Mouse (Mus musculus): Measurements from ENCODE around the gene Pbx4. TPM values are rescaled to one million over a fixed set of nuclear protein-coding genes. Genes with fewer than 3 reads are reported as not detected.

Gene Pbx4
- total and polyA plus RNA-seq, 3 experiments, result 1.0 to 5.9 (median 2.4) TPM

DNA sequence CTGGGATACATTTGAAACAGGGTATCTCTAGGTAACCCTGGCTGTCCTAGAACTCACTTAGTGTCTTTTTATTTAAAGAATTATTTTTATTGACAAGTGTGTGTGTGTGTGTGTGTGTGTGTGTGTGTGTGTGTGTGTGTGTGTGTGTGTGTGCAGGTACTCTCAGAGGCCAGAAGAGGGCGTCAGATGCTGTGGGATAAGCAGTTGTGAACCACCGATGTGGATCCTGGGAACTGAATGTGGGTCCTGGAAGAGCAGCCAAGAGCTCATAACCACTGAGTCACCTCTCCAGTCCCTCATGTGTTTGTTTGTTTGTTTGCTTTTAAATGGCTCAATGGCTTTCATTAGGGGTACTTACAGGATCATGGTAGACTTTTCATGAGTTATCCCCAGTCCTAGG lies 17.4 kb upstream of the Pbx4 start:
- Histone ChIP-seq H3K27me3 (replicated peaks) (no peaks in the 10 kb centered on the region), H3K4me1 (ENCODE audit: control insufficient read depth in 1 of 2, insufficient read depth in 2 of 2) (peaks cover 0 to 9% of the 10 kb centered on the region in 2 experiments; a peak in 2 of 4 replicates), H3K9me3 (replicated peaks; ENCODE audit: low read length) (peaks cover 13% of the 10 kb centered on the region), H3K79me2 (replicated peaks; ENCODE audit: control insufficient read depth, extremely low read depth, insufficient read depth, poor library complexity, severe bottlenecking) (peaks cover 7% of the 10 kb centered on the region), H3K36me3 (replicated peaks in 1 of 2; ENCODE audit: control insufficient read depth in 1 of 2, insufficient read depth in 1 of 2, low read length in 1 of 2) (peaks cover 78 to 96% of the 10 kb centered on the region in 2 experiments), H3K4me3 (replicated peaks in 1 of 3; ENCODE audit: low read depth in 2 of 3, low read length in 2 of 3, poor library complexity in 1 of 3) (no peak overlapping the region), H3K4me2 (ENCODE audit: insufficient read depth, low read depth, poor library complexity, severe bottlenecking) (no peak overlapping the region), H3K9ac (ENCODE audit: insufficient read depth, low read depth) (no peak overlapping the region), H3K27ac (ENCODE audit: insufficient read depth, low read depth) (no peak overlapping the region)
- no peak for DNase-seq (ENCODE audit: extremely low read depth)
- TF ChIP-seq USF2 (conservative IDR thresholded peaks at IDR 0.05; ENCODE audit: low read depth, low read length), result no peak
- TF ChIP-seq HCFC1 (IDR thresholded peaks at IDR 0.05; ENCODE audit: low read depth, low read length), result no peak
- no peak for TF ChIP-seq TCF12 (IDR thresholded peaks at IDR 0.05; ENCODE audit: low read depth, low read length)
- TF ChIP-seq MAFK (IDR thresholded peaks at IDR 0.05; ENCODE audit: insufficient replicate concordance, low read length), result no peak
- in situ Hi-C loops (cut with MboI; ENCODE audit: low pct_ligation_motif_present, low pct_unique_long_range_greater_than_20kb, low sequenced_read_pairs), result no loop called here
- dilution Hi-C loops (cut with MboI; ENCODE audit: extremely low pct_ligation_motif_present, extremely low pct_unique_long_range_greater_than_20kb, low sequenced_read_pairs), result no loop called here

GRCm38 (mm10) chr8:69815396-69815795 lies 16.9 kb upstream of the Pbx4 start:
- no peak for TF ChIP-seq PAX5 (IDR thresholded peaks at IDR 0.05; ENCODE audit: low read length)
- TF ChIP-seq KAT2A (IDR thresholded peaks at IDR 0.05; ENCODE audit: insufficient replicate concordance, low read length), result no peak
- no peak for TF ChIP-seq MAFK (IDR thresholded peaks at IDR 0.05; ENCODE audit: insufficient replicate concordance, low read length)
- no peak for TF ChIP-seq BHLHE40 (IDR thresholded peaks at IDR 0.05; ENCODE audit: low read depth, low read length)
- TF ChIP-seq ZNF384 (IDR thresholded peaks at IDR 0.05; ENCODE audit: low read depth, low read length), result no peak
- TF ChIP-seq TBP (conservative IDR thresholded peaks at IDR 0.05; ENCODE audit: low read depth, low read length), result no peak
- no peak for TF ChIP-seq SIN3A (IDR thresholded peaks at IDR 0.05; ENCODE audit: low read length)
- TF ChIP-seq RCOR1 (conservative IDR thresholded peaks at IDR 0.05; ENCODE audit: low read depth, low read length), result no peak
- no peak for TF ChIP-seq EP300 (IDR thresholded peaks at IDR 0.05; ENCODE audit: low read length)
- TF ChIP-seq MXI1 (IDR thresholded peaks at IDR 0.05; ENCODE audit: low read depth, low read length), result no peak
- TF ChIP-seq ZC3H11A (IDR thresholded peaks at IDR 0.05; ENCODE audit: low read depth, low read length), result no peak
- no peak for TF ChIP-seq USF1 (IDR thresholded peaks at IDR 0.05; ENCODE audit: low read depth, low read length)
- TF ChIP-seq SMC3 (IDR thresholded peaks at IDR 0.05; ENCODE audit: low read depth, low read length), result no peak
- TF ChIP-seq GABPA (IDR thresholded peaks at IDR 0.05; ENCODE audit: insufficient replicate concordance, low read depth, low read length), result no peak
- TF ChIP-seq ZMIZ1 (IDR thresholded peaks at IDR 0.05; ENCODE audit: low read depth, low read length), result no peak
- TF ChIP-seq NELFE (IDR thresholded peaks at IDR 0.05; ENCODE audit: low read depth, low read length), result no peak
- TF ChIP-seq UBTF (IDR thresholded peaks at IDR 0.05; ENCODE audit: low read depth, low read length), result no peak
- H3K36me3 ChIP-seq (replicated peaks in 1 of 2; ENCODE audit: control insufficient read depth in 1 of 2, insufficient read depth in 1 of 2, low read length in 1 of 2), result peaks cover 78 to 96% of the 10 kb centered on the region in 2 experiments
- dilution Hi-C loops (cut with MboI; ENCODE audit: extremely low pct_ligation_motif_present, extremely low pct_unique_long_range_greater_than_20kb, low sequenced_read_pairs) (no loop called here), in situ Hi-C loops (cut with MboI; ENCODE audit: low pct_ligation_motif_present, low pct_unique_long_range_greater_than_20kb, low sequenced_read_pairs) (no loop called here)
- no peak overlapping the region for H3K4me3 ChIP-seq (replicated peaks in 1 of 3; ENCODE audit: low read depth in 2 of 3, low read length in 2 of 3, poor library complexity in 1 of 3)
- H3K9ac ChIP-seq (ENCODE audit: insufficient read depth, low read depth), result no peak overlapping the region
- H3K27me3 ChIP-seq (replicated peaks), result no peaks in the 10 kb centered on the region
- peaks cover 3% of the 10 kb centered on the region; the same call in 1 of the 2 replicates for H3K79me2 ChIP-seq (replicated peaks; ENCODE audit: control insufficient read depth, extremely low read depth, insufficient read depth, poor library complexity, severe bottlenecking)
- DNase-seq (ENCODE audit: extremely low read depth), result no peak
- peaks cover 0 to 3% of the 10 kb centered on the region in 2 experiments; a peak in 2 of 4 replicates for H3K4me1 ChIP-seq (ENCODE audit: control insufficient read depth in 1 of 2, insufficient read depth in 2 of 2)
- H3K27ac ChIP-seq (ENCODE audit: insufficient read depth, low read depth), result no peak overlapping the region
- H3K4me2 ChIP-seq (ENCODE audit: insufficient read depth, low read depth, poor library complexity, severe bottlenecking), result no peak overlapping the region
- peaks cover 13% of the 10 kb centered on the region for H3K9me3 ChIP-seq (replicated peaks; ENCODE audit: low read length)

All from CH12.LX (cell line).